Mouse (Mus musculus) G1E (cell line): ENCODE data around the gene Hnrnpul2.

Experiments
- CTCF ChIP-seq: IDR thresholded peaks from 2 replicates; pipeline ENCODE4 v1.5.1; 2012; ENCODE audit warnings: low read depth, low read length, inconsistent platforms, mixed read lengths
- POLR2AphosphoS5 ChIP-seq: IDR thresholded peaks from 2 replicates; pipeline ENCODE4 v1.6.1; 2012; ENCODE audit warnings: low read depth, low read length, inconsistent platforms; ENCODE audit not compliant: insufficient replicate concordance
- TAL1 ChIP-seq: conservative IDR thresholded peaks from 2 replicates; pipeline ENCODE4 v1.6.1; 2012; ENCODE audit warnings: low read depth, low read length, inconsistent platforms, mixed read lengths

DNA sequence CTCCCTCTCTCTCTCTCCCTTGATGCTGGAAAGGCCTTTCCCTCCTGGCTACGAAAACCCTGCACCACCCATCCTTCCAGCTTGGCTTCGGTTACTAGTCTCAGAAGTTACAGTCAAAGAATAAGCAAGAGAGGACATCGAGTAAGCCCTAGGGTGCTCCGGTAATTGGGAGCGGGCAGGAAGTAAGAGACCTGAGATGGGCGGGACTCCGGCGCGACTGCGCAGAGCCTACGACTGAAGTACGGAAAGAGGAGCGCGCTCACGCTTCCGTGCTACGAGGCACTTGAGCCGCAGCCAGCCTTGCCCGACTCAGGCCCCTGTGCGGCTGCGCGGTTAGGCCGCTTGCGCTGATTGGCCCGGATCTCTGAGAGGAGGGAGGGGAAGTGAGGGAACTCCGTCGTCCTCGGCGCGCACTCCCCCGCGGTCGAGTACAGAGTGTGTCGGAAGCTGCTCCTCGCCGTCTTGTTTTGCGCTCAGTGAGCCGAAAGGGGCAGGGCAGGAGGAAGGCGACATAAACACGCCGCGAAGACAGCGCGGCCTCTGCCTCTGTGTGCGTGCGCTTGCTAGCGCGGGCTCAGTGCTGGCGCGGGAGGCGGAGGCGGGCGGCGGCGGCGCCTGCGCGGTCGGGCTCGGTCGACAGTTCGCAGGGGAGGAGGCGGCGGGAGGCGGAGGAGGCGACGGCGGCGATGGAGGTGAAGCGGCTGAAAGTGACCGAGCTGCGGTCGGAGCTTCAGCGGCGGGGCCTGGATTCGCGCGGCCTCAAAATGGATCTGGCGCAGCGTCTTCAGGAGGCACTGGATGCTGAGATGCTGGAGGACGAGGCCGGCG, at the start of gene Hnrnpul2:
- TF ChIP-seq TAL1 (no peak), CTCF (no peak), POLR2AphosphoS5 (no peak)
